Mouse (Mus musculus) ovary, postnatal 10 days (tissue): ENCODE measurements around the gene Cwc15.
"Not testable (repeated sequence)": the region's sequence is repeated elsewhere in the genome, so short reads cannot be mapped to it uniquely, and the experiment has no call there.

ENCODE experiments used
- DNase-seq: peaks from one replicate; pipeline ENCODE4 v3.0.0; 2022; ENCODE audit warnings: low spot score

The Cwc15 gene

GRCm38 (mm10) chr9:14500023-14500915 lies at the start of gene Cwc15, which contains the start of gene Kdm4d:
Gene Cwc15, plus strand, starts transcription at chr9:14500617.
Gene Kdm4d, minus strand, starts transcription at chr9:14500482.
- DNase-seq: peak; percentile 76

- not testable (repeated sequence) for DNase-seq
Observed at GRCm38 (mm10) chr9:14451120-14451519, 49.3 kb upstream of the Cwc15 start.

- no peak for DNase-seq
Observed at GRCm38 (mm10) chr9:14456320-14456719, 44.1 kb upstream of the Cwc15 start.

- not testable (repeated sequence) for DNase-seq
Observed at GRCm38 (mm10) chr9:14462536-14462935, 37.9 kb upstream of the Cwc15 start.

GRCm38 (mm10) chr9:14463668-14464067 lies 36.7 kb upstream of the Cwc15 start:
- DNase-seq: not testable (repeated sequence)

GRCm38 (mm10) chr9:14498896-14499705 lies 1.3 kb upstream of the Cwc15 start:
- DNase-seq: no peak

GRCm38 (mm10) chr9:14500916-14501424 lies 553 bp downstream of the Cwc15 start:
- no peak for DNase-seq

- no peak for DNase-seq
Observed at GRCm38 (mm10) chr9:14512633-14513445, 12.4 kb downstream of the Cwc15 start.

- DNase-seq: no peak
Observed at GRCm38 (mm10) chr9:14517296-14517695, 16.9 kb downstream of the Cwc15 start.

- no peak for DNase-seq
Observed at GRCm38 (mm10) chr9:14518105-14518504, 17.7 kb downstream of the Cwc15 start.

- no peak for DNase-seq
Observed at GRCm38 (mm10) chr9:14520971-14521670, 20.7 kb downstream of the Cwc15 start.

GRCm38 (mm10) chr9:14521695-14522094 lies 21.3 kb downstream of the Cwc15 start:
- no peak for DNase-seq

- peak; percentile 50 for DNase-seq
Observed at GRCm38 (mm10) chr9:14523408-14524043, 23.1 kb downstream of the Cwc15 start.

- no peak for DNase-seq
Observed at GRCm38 (mm10) chr9:14530004-14530403, 29.6 kb downstream of the Cwc15 start.

- DNase-seq: no peak
Observed at GRCm38 (mm10) chr9:14532283-14532682, 31.9 kb downstream of the Cwc15 start.

GRCm38 (mm10) chr9:14533659-14534058 lies 33.2 kb downstream of the Cwc15 start:
- no peak for DNase-seq

- no peak for DNase-seq
Observed at GRCm38 (mm10) chr9:14534833-14535456, 34.5 kb downstream of the Cwc15 start.

- DNase-seq: no peak
Observed at GRCm38 (mm10) chr9:14544034-14544757, 43.8 kb downstream of the Cwc15 start.

- DNase-seq: no peak
Observed at GRCm38 (mm10) chr9:14547584-14548365, 47.4 kb downstream of the Cwc15 start.
